Mouse (Mus musculus): ENCODE results near the gene Crybb1. TPM values are rescaled to one million over a fixed set of nuclear protein-coding genes. Genes with fewer than 3 reads are reported as not detected.

Gene Crybb1
- polyA plus RNA-seq, 1 experiment from 2014 or later: 1.9 TPM

GRCm38 (mm10) chr5:112282780-112283482 is 27.3 kb downstream of the Crybb1 start:
- no peak for ATAC-seq (ENCODE audit: low FRiP score, low read depth)
- Histone ChIP-seq H3K9me3 (no peaks in the 10 kb centered on the region), H3K9ac (replicated peaks) (no peak overlapping the region), H3K4me1 (peaks cover 11% of the 10 kb centered on the region), H3K36me3 (0 out of 2 replicates have a peak, but pooled peaks cover 3% of the 10 kb centered on the region), H3K27ac (replicated peaks) (no peak overlapping the region), H3K4me2 (replicated peaks) (no peak overlapping the region), H3K4me3 (no peak overlapping the region), H3K27me3 (no peaks in the 10 kb centered on the region)
- 82% methylated on average over 9 of the region's 9 CpGs for WGBS

DNA sequence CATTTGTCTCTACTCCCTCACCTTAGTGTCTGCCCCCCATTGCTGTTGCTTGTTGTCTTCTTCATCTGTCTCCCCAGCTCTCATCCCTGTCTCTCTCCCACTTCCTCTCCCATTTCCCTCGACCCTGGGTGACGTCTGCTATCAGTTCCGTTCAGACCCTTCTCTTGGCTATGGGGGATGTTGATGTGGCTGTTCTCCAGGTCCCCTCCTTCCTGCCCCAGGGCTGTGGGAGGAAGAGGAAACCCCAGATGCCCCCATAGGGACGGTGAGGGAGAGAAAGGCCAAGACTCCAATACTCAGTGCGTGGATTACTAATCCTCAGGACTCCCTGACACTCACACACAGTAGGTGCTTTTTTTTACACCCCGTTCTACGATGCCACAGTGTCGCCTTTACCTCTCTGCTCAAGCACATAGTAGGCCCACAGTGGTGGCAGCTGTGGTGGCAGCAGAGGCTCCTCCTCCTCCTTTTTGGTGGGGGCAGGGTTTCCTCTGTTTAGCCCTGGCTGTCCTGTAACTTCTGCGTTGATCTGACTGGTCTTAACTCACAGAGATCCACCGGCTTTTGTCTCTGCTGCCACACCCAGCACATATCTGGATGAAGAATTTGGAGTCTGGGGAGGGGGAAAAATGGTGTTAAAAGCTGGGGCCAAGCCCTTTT is 28.1 kb downstream of the Crybb1 start:
- no peak overlapping the region for H3K4me3 ChIP-seq
- H3K4me2 ChIP-seq (replicated peaks): no peak overlapping the region
- 0 out of 2 replicates have a peak, but pooled peaks cover 3% of the 10 kb centered on the region for H3K36me3 ChIP-seq
- H3K27ac ChIP-seq (replicated peaks): no peak overlapping the region
- ATAC-seq (ENCODE audit: low FRiP score, low read depth): no peak
- WGBS: 79% methylated on average over 10 of the region's 10 CpGs
- no peaks in the 10 kb centered on the region for H3K9me3 ChIP-seq
- H3K4me1 ChIP-seq: peaks cover 7% of the 10 kb centered on the region
- H3K9ac ChIP-seq (replicated peaks): no peak overlapping the region
- no peaks in the 10 kb centered on the region for H3K27me3 ChIP-seq

- Histone ChIP-seq H3K4me3 (no peak overlapping the region), H3K4me1 (peaks cover 7% of the 10 kb centered on the region), H3K36me3 (0 out of 2 replicates have a peak, but pooled peaks cover 3% of the 10 kb centered on the region), H3K4me2 (replicated peaks) (no peak overlapping the region), H3K9me3 (no peaks in the 10 kb centered on the region), H3K9ac (replicated peaks) (no peak overlapping the region), H3K27me3 (no peaks in the 10 kb centered on the region), H3K27ac (replicated peaks) (no peak overlapping the region)
- WGBS: 85% methylated on average over 7 of the region's 7 CpGs
- ATAC-seq (ENCODE audit: low FRiP score, low read depth): no peak
These were observed 28.6 kb downstream of the Crybb1 start for GRCm38 (mm10) chr5:112284203-112284582.

GRCm38 (mm10) chr5:112285548-112286085 is 30.0 kb downstream of the Crybb1 start:
- Histone ChIP-seq H3K27me3 (no peaks in the 10 kb centered on the region), H3K4me3 (no peak overlapping the region), H3K9ac (replicated peaks) (no peak overlapping the region), H3K4me1 (peaks cover 7% of the 10 kb centered on the region), H3K9me3 (no peaks in the 10 kb centered on the region), H3K36me3 (0 out of 2 replicates have a peak, but pooled peaks cover 3% of the 10 kb centered on the region), H3K4me2 (replicated peaks) (no peak overlapping the region), H3K27ac (replicated peaks) (no peak overlapping the region)
- no peak for ATAC-seq (ENCODE audit: low FRiP score, low read depth)
- WGBS: 88% methylated on average over 7 of the region's 7 CpGs

DNA sequence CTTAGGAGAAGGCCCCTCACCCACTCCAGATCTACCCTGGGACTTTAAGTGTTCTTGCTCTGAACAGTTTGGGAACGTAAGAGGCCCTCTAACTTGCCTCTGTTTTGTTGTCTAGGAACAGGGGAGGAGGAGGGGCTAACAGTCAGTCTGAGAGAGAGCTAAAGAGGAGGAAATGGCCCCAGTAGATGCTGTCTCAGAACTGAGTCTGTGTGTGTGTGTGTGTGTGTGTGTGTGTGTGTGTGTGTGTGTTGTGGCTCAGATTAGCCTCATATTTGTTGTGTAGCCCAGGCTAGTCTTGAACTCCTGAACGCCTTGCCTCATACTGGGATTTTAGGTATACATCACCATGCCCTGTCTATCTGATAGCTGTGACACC is 31.0 kb downstream of the Crybb1 start:
- Histone ChIP-seq H3K27me3 (no peaks in the 10 kb centered on the region), H3K4me2 (replicated peaks) (no peak overlapping the region), H3K4me1 (no peaks in the 10 kb centered on the region), H3K9ac (replicated peaks) (no peak overlapping the region), H3K4me3 (no peak overlapping the region), H3K36me3 (0 out of 2 replicates have a peak, but pooled peaks cover 3% of the 10 kb centered on the region), H3K9me3 (no peaks in the 10 kb centered on the region), H3K27ac (replicated peaks) (no peak overlapping the region)
- no peak for ATAC-seq (ENCODE audit: low FRiP score, low read depth)
- 85% methylated on average over 2 of the region's 2 CpGs for WGBS

DNA sequence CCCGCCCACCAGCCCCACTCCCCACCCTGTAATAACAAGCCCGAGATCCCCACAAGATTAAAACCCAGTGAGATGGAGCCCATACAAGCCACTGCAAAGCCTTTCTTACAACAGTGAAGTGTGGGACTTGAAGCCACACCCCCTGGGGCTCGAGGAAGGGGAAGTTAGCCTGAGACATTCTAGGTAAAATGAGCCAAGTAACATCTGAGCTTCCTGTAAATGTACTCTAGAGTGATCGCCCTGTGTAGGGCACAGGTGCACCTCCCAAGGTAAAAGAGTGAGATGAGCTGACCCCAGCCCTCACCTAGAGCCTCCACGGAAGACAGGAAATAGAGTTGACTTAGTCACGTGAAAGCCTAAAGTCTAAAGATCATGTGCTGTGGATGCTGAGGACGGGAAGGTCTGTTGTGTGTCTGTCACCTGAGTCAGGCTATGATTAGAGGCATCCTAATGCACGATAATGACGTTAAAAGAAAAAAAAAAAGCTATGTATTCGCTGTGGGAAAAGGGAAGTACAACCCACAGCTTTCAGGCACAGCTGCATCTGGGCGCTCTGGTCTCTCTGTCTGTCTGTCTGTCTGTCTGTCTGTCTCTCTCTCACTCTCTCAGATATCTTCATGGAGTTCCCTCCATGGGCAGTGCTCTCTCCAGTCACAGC is 31.5 kb downstream of the Crybb1 start:
- no peaks in the 10 kb centered on the region for H3K4me1 ChIP-seq
- H3K4me2 ChIP-seq (replicated peaks): no peak overlapping the region
- peaks cover 3% of the 10 kb centered on the region; the same call in 1 of the 2 replicates for H3K36me3 ChIP-seq
- H3K4me3 ChIP-seq: no peak overlapping the region
- H3K9ac ChIP-seq (replicated peaks): no peak overlapping the region
- H3K27ac ChIP-seq (replicated peaks): no peak overlapping the region
- 83% methylated on average over 11 of the region's 11 CpGs for WGBS
- ATAC-seq (ENCODE audit: low FRiP score, low read depth): no peak
- no peaks in the 10 kb centered on the region for H3K27me3 ChIP-seq
- no peaks in the 10 kb centered on the region for H3K9me3 ChIP-seq

DNA sequence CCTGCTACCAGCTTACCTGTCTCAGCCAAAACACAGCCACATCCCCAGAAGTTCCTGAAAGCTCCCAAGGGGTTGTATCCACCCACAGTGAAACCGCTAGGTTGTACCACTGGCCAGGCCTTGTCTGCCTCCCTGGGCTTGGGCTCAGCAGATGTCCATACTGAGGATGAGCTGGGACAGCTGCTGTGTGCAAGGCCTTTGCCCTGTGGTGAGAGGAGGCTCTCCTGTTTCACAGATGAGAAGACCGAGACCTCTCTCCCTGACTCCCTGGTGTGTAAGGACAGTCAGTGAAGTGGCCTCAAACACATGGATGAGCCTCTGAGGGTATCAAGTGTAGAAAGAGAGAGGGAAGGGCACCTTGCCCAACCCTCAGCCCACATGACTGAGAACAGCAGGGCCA is 32.0 kb downstream of the Crybb1 start:
- Histone ChIP-seq H3K4me1 (no peaks in the 10 kb centered on the region), H3K9ac (replicated peaks) (no peak overlapping the region), H3K27me3 (no peaks in the 10 kb centered on the region), H3K27ac (replicated peaks) (no peak overlapping the region), H3K4me3 (no peak overlapping the region), H3K9me3 (no peaks in the 10 kb centered on the region), H3K36me3 (peaks cover 3% of the 10 kb centered on the region; the same call in 1 of the 2 replicates), H3K4me2 (replicated peaks) (no peak overlapping the region)
- ATAC-seq (ENCODE audit: low FRiP score, low read depth): no peak
- WGBS: 82% methylated on average over 2 of the region's 2 CpGs

DNA sequence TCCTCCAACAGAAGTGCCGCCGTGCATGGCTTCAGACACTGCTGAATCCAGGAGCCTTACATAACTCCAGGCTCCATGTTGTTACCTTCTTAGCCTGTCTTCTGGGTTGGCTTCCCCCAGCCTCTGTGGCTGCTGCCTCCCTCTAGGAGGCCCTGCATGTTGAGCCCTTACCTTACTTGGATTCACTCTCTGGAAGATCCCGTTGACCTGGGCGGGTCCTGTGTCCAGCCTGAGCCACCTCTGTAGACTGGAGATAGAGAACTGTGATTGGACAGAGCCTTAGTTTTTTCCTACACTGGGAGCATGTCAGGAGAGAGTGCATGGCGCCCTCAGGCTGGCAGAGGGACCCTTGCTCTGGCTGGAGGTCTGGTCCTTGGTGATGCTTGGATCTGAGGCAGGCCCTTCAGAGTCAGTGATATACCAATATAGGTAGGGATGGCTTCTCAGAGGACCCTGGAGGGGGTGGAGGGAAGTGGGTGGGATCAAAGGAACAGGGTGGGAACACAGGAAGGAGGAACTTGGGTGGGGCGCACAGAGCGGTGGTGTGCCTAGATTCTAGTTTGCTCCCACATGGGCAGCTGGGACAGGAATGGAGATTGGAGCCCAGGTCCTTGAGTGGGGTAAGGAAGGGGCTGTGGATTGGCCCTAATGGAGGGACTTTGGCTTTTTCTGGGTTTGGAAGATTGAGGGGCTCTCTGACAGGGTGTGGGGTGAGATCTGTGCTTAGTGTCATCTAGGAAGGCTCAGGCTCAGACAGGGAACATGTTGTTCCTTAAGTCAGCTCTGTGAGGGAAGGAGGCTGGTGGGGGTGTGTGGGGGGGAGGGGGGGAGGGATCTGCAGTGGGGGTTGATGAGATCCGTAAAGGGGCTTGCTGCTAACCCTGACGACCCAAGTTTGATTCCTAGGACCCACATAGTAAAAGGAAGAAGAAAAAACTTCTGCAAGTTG is 32.9 kb downstream of the Crybb1 start:
- Histone ChIP-seq H3K4me3 (no peak overlapping the region), H3K9ac (replicated peaks) (no peak overlapping the region), H3K4me1 (no peaks in the 10 kb centered on the region), H3K27ac (replicated peaks) (no peak overlapping the region), H3K36me3 (peaks cover 3% of the 10 kb centered on the region; the same call in 1 of the 2 replicates), H3K27me3 (no peaks in the 10 kb centered on the region), H3K4me2 (replicated peaks) (no peak overlapping the region), H3K9me3 (no peaks in the 10 kb centered on the region)
- 80% methylated on average over 9 of the region's 9 CpGs for WGBS
- no peak for ATAC-seq (ENCODE audit: low FRiP score, low read depth)

DNA sequence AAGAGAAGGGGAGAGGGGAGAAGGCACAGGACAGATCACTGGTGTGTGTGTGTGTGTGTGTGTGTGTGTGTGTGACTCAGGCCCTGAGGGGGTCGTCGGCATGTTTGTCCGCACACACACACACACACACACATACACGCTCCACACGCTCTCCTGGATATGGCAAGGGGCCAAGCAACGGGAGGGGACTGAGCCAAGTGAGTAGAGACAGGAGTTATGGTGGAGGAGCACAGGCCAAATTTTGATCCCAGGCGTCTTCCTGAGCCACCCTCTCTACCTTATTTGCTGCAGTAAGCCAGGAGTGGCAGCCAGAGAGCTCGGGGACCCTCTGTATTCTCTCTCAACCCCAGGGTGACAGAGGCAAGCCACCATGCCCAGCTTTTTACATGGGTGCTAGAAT is 33.6 kb downstream of the Crybb1 start:
- Histone ChIP-seq H3K27ac (replicated peaks) (no peak overlapping the region), H3K4me3 (no peak overlapping the region), H3K4me1 (0 out of 2 replicates have a peak, but pooled peaks cover 3% of the 10 kb centered on the region), H3K36me3 (peaks cover 3% of the 10 kb centered on the region; the same call in 1 of the 2 replicates), H3K9me3 (no peaks in the 10 kb centered on the region), H3K27me3 (no peaks in the 10 kb centered on the region), H3K9ac (replicated peaks) (no peak overlapping the region), H3K4me2 (replicated peaks) (no peak overlapping the region)
- WGBS: 87% methylated on average over 6 of the region's 8 CpGs
- ATAC-seq (ENCODE audit: low FRiP score, low read depth): no peak

DNA sequence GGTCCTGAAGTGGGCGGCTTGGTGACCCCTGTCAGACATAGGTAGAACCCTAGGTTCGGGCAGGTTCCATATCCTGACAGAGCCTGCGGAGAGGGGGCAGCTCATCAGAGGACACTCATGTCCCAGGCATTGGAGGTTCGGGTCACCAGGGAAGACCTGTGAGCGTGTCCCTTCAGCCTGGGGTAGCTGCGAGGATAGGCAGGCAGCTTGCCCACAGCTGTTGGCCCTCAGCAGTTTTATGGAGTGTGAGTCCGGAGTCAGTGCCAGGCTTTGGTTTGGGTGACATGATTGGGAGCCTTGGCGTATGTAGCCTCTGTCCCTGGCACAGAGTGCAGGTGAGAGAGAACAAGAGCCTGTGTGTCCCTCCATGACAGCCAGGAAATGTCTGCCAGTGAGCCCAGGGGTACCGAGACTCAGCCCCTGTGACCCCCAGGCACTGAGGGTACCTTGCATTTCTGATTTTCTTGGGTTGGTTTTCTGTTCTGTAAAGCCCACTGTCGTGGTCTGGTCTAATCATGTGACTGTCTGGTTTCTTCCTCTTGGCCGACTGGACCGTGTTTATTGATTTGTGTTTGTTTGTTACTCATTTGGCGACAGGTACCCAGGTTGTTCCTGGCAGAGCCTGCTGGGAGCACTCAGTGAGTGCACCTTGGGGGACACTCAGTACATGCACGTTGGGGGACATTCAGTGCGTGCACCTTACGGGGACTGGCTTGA is 34.4 kb downstream of the Crybb1 start:
- H3K4me2 ChIP-seq (replicated peaks): no peak overlapping the region
- H3K9me3 ChIP-seq: no peaks in the 10 kb centered on the region
- H3K27ac ChIP-seq (replicated peaks): no peak overlapping the region
- H3K9ac ChIP-seq (replicated peaks): no peak overlapping the region
- peaks cover 11% of the 10 kb centered on the region for H3K4me1 ChIP-seq
- no peaks in the 10 kb centered on the region for H3K27me3 ChIP-seq
- no peak overlapping the region for H3K4me3 ChIP-seq
- ATAC-seq (ENCODE audit: low FRiP score, low read depth): no peak
- WGBS: 89% methylated on average over 16 of the region's 16 CpGs
- H3K36me3 ChIP-seq: peaks cover 3% of the 10 kb centered on the region; the same call in 1 of the 2 replicates

GRCm38 (mm10) chr5:112290536-112290880 is 34.9 kb downstream of the Crybb1 start:
- Histone ChIP-seq H3K36me3 (peaks cover 3% of the 10 kb centered on the region; the same call in 1 of the 2 replicates), H3K4me3 (no peak overlapping the region), H3K4me1 (peaks cover 16% of the 10 kb centered on the region), H3K27me3 (no peaks in the 10 kb centered on the region), H3K27ac (replicated peaks) (no peak overlapping the region), H3K9me3 (no peaks in the 10 kb centered on the region), H3K4me2 (replicated peaks) (no peak overlapping the region), H3K9ac (replicated peaks) (no peak overlapping the region)
- no peak for ATAC-seq (ENCODE audit: low FRiP score, low read depth)
- 96% methylated on average over 8 of the region's 8 CpGs for WGBS

All from midbrain, embryonic 12.5 days (tissue).